Mouse (Mus musculus) megakaryocyte, embryonic 14.5 days (primary cell): Measurements from ENCODE around the gene St6galnac3.

ENCODE experiments used
- FLI1 ChIP-seq: IDR thresholded peaks from 2 replicates; pipeline ENCODE4 v1.6.1; 2012; ENCODE audit warnings: low read length, inconsistent platforms, mixed read lengths
- GATA1 ChIP-seq: IDR thresholded peaks from 3 replicates; pipeline ENCODE4 v1.6.1; 2012; ENCODE audit warnings: mixed read lengths, low read length, inconsistent platforms, borderline replicate concordance

- TF ChIP-seq GATA1 (no peak), FLI1 (no peak)
These were observed 550.5 kb downstream of the St6galnac3 start for GRCm38 (mm10) chr3:153174336-153175033.
